ENCODE assay signal across 9 mouse cellular contexts in genomic region chr11:118348877-118349276, GRCm38 (mm10). TPM values are rescaled to one million over a fixed set of nuclear protein-coding genes. Genes with fewer than 3 reads are reported as not detected.
DNase-seq lines count a peak whose midpoint lies in the region; ATAC-seq and TF ChIP-seq lines count a peak whose summit lies in the region.
"Had no signal": no experiment of that assay in that cellular context is flagged by ENCODE, and none has a peak within 500 bp of the region (broad histone marks: within the 10 kb centered on the region; RNA-seq: fewer than 3 reads in every experiment).

No protein-coding gene starts in this region.

- H3K9ac ChIP-seq in heart, embryonic 14.5 days (ENCODE audit: low read length) = no peak overlapping the region
- H3K9ac ChIP-seq in limb, embryonic 12.5 days (replicated peaks) = no peak overlapping the region

- WGBS in heart, embryonic 14.5 days = 57% methylated on average over 5 of the region's 5 CpGs
- 33% methylated on average over 5 of the region's 5 CpGs for WGBS in limb, embryonic 12.5 days

- H3K4me3 ChIP-seq in heart, embryonic 14.5 days (ENCODE audit: control insufficient read depth in 1 of 2, insufficient read depth in 1 of 2, low read depth in 1 of 2, low read length in 2 of 2) = no peak overlapping the region
- no peak overlapping the region for H3K4me3 ChIP-seq in limb, embryonic 12.5 days (replicated peaks)
- H3K4me3 ChIP-seq in myocyte = no peak overlapping the region
- H3K4me3 ChIP-seq: erythroblast, embryonic 14.5 days had no signal

- peak; percentile 45 to 52 for DNase-seq in B cell, adult 2 months
- DNase-seq in MEL-GATA-1-ER (ENCODE audit: extremely low read depth, low read depth) = peak; percentile 49
- no peak for DNase-seq in cerebellum, adult 9-11 months
- DNase-seq in right cerebral cortex, postnatal 36 days (ENCODE audit: low spot score in 2 of 2) = no peak
- no peak for DNase-seq in cerebellum, adult 11-12 months

- no peaks in the 10 kb centered on the region for H3K9me3 ChIP-seq in heart, embryonic 14.5 days (ENCODE audit: control insufficient read depth, low read length)
- H3K9me3 ChIP-seq in limb, embryonic 12.5 days = no peaks in the 10 kb centered on the region

- no peak overlapping the region for H3K4me2 ChIP-seq in heart, embryonic 14.5 days (ENCODE audit: low read length)
- 0 out of 2 replicates have a peak overlapping the region, but pooled peaks have one; percentile 3 for H3K4me2 ChIP-seq in limb, embryonic 12.5 days
- H3K4me2 ChIP-seq in myocyte (ENCODE audit: low read depth) = peak overlapping the region; percentile 74

- H3K79me2 ChIP-seq in myocyte (ENCODE audit: control insufficient read depth, insufficient read depth) = peaks cover 95% of the 10 kb centered on the region

- ATAC-seq in heart, embryonic 14.5 days (ENCODE audit: insufficient number of reproducible peaks, insufficient read depth, low FRiP score, low read depth) = peak; percentile 59; the same call in 1 of the 2 replicates
- ATAC-seq in limb, embryonic 12.5 days (ENCODE audit: insufficient number of reproducible peaks, insufficient read depth, low FRiP score, low TSS enrichment, low read depth) = no peak; the same call in 1 of the 2 replicates

- peaks cover 28 to 37% of the 10 kb centered on the region in 2 experiments for H3K4me1 ChIP-seq in heart, embryonic 14.5 days (ENCODE audit: control insufficient read depth in 2 of 2, insufficient read depth in 2 of 2, low read length in 2 of 2)
- peaks cover 57% of the 10 kb centered on the region for H3K4me1 ChIP-seq in limb, embryonic 12.5 days (replicated peaks)

- H3ac ChIP-seq in myocyte (ENCODE audit: control insufficient read depth, insufficient read length) = no peak overlapping the region

- peak overlapping the region; percentile 45 to 63; a peak in 3 of 4 replicates for H3K27ac ChIP-seq in heart, embryonic 14.5 days (replicated peaks in 1 of 2; ENCODE audit: control insufficient read depth in 1 of 2, insufficient read depth in 1 of 2, low read depth in 2 of 2, low read length in 2 of 2)
- peak overlapping the region; percentile 56 for H3K27ac ChIP-seq in limb, embryonic 12.5 days

- peaks cover 7% of the 10 kb centered on the region; the same call in 1 of the 2 replicates for H3K36me3 ChIP-seq in heart, embryonic 14.5 days (ENCODE audit: control insufficient read depth, insufficient read depth, low read length)
- H3K36me3 ChIP-seq in limb, embryonic 12.5 days = peaks cover 23% of the 10 kb centered on the region
- H3K36me3 ChIP-seq in myocyte (ENCODE audit: control insufficient read depth, insufficient read depth) = peaks cover 4% of the 10 kb centered on the region

- no peaks in the 10 kb centered on the region for H3K27me3 ChIP-seq in heart, embryonic 14.5 days (ENCODE audit: control insufficient read depth, insufficient read depth, low read length)
- no peaks in the 10 kb centered on the region for H3K27me3 ChIP-seq in limb, embryonic 12.5 days
- H3K27me3 ChIP-seq in myocyte (ENCODE audit: control insufficient read depth, insufficient read depth, insufficient read length) = no peaks in the 10 kb centered on the region

- TF ChIP-seq POLR2A in myocyte (IDR thresholded peaks at IDR 0.05; ENCODE audit: insufficient read length, low read depth) = peak; percentile 34

TF ChIP-seq in myocyte, 11 proteins besides CTCF, POLR2A, EP300 and RAD21:
- peak in 1 of 3 experiments; percentile 21 for TF ChIP-seq MYOG (IDR thresholded peaks at IDR 0.05; ENCODE audit: control insufficient read depth in 1 of 3, insufficient read depth in 1 of 3, insufficient read length in 2 of 3, low read depth in 2 of 3)
- no peak for TF ChIP-seq SRF (IDR thresholded peaks at IDR 0.05; ENCODE audit: control insufficient read depth, insufficient read length, low read depth)
- TF ChIP-seq MYOD1 (IDR thresholded peaks at IDR 0.05; ENCODE audit: control insufficient read depth in 1 of 3, insufficient read length in 2 of 3, low read depth in 2 of 3) = peak in 2 of 3 experiments; percentile 12 to 61
- no peak for TF ChIP-seq POLR2AphosphoS2 (IDR thresholded peaks at IDR 0.05; ENCODE audit: insufficient read length, low read depth)
TF ChIP-seq in myocyte: peak in this region for 2.

RNA-seq across cellular contexts. Expression of gene Cep295nl, which starts 6.6 kb away (rescaled TPM):
- polyA plus RNA-seq in heart, embryonic 14.5 days (2014; fragmentation: Nextera tagmentation; extraction: Ambion mirVana) = 0.28 and 0.45 TPM in 2 replicates
- polyA plus RNA-seq in limb, embryonic 12.5 days (2016; fragmentation: Nextera tagmentation; extraction: Ambion mirVana) = 0.59 and 0.60 TPM in 2 replicates
- 0.60 TPM for polyA plus RNA-seq in myocyte (2012; fragmentation: generic; extraction: Trizol)
- polyA plus RNA-seq: erythroblast, embryonic 14.5 days had no signal

RNA-seq across cellular contexts. Expression of gene Timp2, which starts 6.7 kb away (rescaled TPM):
- polyA plus RNA-seq in heart, embryonic 14.5 days (2014; fragmentation: Nextera tagmentation; extraction: Ambion mirVana) = 87.6 and 99.2 TPM in 2 replicates
- 77.6 and 91.3 TPM in 2 replicates for polyA plus RNA-seq in limb, embryonic 12.5 days (2016; fragmentation: Nextera tagmentation; extraction: Ambion mirVana)
- polyA plus RNA-seq in myocyte (2012; fragmentation: generic; extraction: Trizol) = 321 TPM

RNA-seq across cellular contexts. Expression of gene Lgals3bp, which starts 53.0 kb away (rescaled TPM):
- polyA plus RNA-seq in heart, embryonic 14.5 days (2014; fragmentation: Nextera tagmentation; extraction: Ambion mirVana) = 7.2 and 12.7 TPM in 2 replicates
- 4.1 and 4.3 TPM in 2 replicates for polyA plus RNA-seq in limb, embryonic 12.5 days (2016; fragmentation: Nextera tagmentation; extraction: Ambion mirVana)
- 16.4 TPM for polyA plus RNA-seq in myocyte (2012; fragmentation: generic; extraction: Trizol)

RNA-seq across cellular contexts. Expression of gene Usp36, which starts 58.8 kb away (rescaled TPM):
- 9.1 and 11.5 TPM in 2 replicates for polyA plus RNA-seq in heart, embryonic 14.5 days (2014; fragmentation: Nextera tagmentation; extraction: Ambion mirVana)
- 20.1 and 21.3 TPM in 2 replicates for polyA plus RNA-seq in limb, embryonic 12.5 days (2016; fragmentation: Nextera tagmentation; extraction: Ambion mirVana)
- 19.5 TPM for polyA plus RNA-seq in myocyte (2012; fragmentation: generic; extraction: Trizol)

Comparison
In these comparisons a context has a peak if more than half of its experiments do, and no peak if none do; other contexts are left out.
1. DNase-seq: peak in B cell, adult 2 months (2 of 2) and MEL-GATA-1-ER (single experiment); none in cerebellum, adult 9-11 months (single experiment), right cerebral cortex, postnatal 36 days (0 of 2) and cerebellum, adult 11-12 months (single experiment).